Mouse (Mus musculus): ENCODE results near the gene Wnt9a.
A peak's percentile ranks its signal among the peaks of the same experiment; 100 is the strongest.
"Not testable (repeated sequence)": the region's sequence is repeated elsewhere in the genome, so short reads cannot be mapped to it uniquely, and the experiment has no call there.

Wnt9a gene

DNA sequence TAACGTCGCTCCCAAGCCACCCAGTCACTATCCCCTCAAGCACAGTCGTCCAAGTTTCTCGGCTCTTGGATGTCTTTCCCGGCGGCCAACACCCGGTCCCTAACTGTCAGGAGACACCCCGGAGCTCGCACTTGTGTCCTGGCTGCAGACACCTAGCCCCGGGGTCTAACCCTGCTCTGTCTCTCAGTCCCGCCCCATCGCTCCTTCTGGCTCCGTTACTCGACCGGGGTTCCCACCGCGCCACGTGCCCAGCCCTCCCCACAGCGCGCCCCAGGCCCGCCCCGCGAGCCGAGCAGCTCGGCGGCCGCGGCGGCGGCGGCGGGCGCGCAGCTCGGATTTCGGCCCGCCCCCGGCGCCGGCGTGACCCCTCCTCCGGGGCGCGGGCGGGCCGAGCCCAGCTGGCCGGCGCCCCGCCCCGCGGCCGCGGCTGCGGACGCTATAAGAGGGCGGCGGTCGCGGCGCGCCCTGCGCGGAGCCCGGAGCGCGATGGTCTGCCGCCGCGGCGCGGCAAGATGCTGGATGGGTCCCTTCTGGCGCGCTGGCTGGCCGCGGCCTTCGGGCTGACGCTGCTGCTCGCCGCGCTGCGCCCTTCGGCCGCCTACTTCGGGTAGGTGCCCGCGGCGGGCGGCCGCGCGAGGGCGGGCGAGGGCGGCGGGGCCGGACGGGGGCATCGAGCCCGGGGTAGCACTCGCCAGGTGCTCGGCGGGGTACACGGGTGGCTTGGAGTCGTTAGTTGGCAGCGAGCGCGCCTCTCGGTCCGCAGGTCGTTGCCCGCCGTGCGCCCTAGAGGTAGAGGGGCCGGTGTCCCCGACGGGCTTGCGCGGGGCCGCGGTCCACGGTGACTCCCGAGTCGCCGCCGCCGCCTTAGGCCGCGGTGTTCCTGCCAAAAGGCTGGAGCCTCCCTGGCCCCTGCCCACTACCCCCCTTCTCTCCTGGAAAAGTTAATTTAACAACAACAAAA, at the start of gene Wnt9a:
Wnt9a (plus strand) TSS at position 468 of the 961 bp plus-strand sequence.
- peak; percentile 70 for DNase-seq (ENCODE audit: extremely low spot score, low spot score)

DNA sequence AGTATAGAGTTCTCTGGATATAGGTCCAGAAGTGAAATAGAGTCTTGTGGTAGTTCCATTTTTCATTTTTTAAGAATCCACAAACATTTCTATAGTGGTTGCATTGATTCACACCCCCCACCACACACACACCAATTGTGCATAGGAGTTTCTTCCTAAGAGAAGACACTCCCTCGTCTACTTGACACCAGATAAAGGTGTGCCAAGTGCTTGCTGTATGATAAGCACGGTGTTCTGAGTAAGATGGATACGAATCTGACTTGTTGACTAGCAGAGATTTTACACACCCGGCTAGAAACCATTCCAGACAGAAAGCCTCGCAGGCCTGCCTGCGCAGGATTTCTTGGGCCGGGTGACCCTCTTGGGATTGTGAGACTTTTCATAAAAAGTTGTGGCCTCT, 47.1 kb upstream of the Wnt9a start:
- no peak for DNase-seq (ENCODE audit: extremely low spot score, low spot score)

DNA sequence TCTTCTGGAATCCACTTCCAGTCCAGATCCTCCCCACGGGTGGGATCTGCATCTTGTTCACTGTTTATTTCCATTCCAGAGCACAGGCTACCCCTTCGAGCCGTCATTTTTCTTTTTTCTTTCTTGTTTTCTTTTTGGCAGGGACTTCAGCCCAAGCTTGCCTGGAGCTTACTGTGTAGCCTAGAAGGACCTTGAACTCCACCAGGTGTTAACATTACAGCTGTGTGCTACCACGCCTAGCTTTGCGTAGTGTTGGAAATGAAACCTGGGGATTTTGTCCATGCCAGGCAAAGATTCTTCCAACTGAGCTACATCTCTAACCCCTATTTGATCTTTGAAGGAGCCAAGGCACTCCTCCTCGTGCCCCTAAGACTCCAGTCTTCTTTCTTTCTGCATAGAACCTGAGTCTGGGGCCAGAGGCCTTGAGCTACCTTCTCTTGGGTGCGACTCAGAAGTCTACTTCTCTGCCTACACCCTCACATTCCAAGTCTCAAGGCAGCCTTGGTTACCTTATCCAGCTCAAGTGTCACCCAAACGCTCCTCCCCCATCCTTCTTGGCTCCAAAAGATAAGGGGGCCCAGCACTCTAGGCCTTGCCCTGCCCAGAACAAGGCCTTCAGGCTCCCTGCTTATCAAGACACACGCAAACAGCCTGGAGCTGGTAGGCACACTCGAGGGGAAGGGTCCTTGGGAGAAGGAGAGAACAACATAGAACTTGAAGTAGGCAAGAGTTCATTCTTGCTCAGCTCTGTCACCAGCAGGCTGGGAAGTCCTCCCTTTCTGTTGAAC, 45.8 kb upstream of the Wnt9a start:
- no peak for DNase-seq (ENCODE audit: extremely low spot score, low spot score)

- DNase-seq (ENCODE audit: extremely low spot score, low spot score), result no peak
Measured at GRCm38 (mm10) chr11:59262308-59262707, 44.4 kb upstream of the Wnt9a start.

- DNase-seq (ENCODE audit: extremely low spot score, low spot score), result peak; percentile 77
Measured at GRCm38 (mm10) chr11:59263870-59264563, 42.7 kb upstream of the Wnt9a start.

GRCm38 (mm10) chr11:59264593-59264992, 42.1 kb upstream of the Wnt9a start:
- DNase-seq (ENCODE audit: extremely low spot score, low spot score), result no peak

- no peak for DNase-seq (ENCODE audit: extremely low spot score, low spot score)
Measured at GRCm38 (mm10) chr11:59265154-59265813, 41.4 kb upstream of the Wnt9a start.

DNA sequence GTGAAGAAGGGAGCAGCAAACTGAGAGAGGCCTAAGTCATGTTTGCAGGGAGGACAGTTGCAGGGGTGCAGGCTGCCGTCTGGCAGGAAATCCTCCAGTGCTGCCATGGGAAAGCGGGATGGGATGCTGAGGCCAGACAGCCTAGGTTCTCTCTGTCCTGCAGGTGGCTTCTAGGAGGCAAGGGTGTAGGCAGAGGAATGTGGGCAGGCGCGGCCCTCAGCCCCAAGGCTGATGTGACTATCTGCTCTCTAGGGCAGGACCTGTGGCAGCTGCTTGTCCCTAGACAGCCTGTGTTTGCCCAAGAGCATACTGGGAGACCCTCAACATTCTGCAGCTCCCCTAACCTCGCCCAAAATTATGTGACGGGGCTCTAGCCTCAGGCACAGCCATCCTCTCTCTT, 40.0 kb upstream of the Wnt9a start:
- DNase-seq (ENCODE audit: extremely low spot score, low spot score), result no peak

DNA sequence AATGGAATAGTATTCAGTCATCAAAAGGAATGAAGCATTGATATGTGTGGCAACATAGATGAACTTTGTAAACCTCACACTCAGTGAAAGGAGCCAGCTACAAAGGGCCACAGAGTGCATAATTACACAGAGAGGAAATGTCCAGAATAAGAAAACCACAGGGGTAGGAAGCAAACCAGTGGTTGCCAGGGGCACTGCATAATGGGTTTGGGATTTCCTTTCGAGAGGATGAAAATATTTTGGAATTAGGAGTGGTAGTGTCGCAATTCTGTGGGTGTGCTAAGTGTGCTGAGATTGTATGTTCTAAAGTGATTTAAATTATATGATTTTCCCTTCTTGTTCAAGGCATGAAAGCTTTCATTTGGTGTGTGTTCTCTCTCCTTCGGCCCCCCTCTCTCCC, 32.5 kb upstream of the Wnt9a start:
- DNase-seq (ENCODE audit: extremely low spot score, low spot score), result no peak

GRCm38 (mm10) chr11:59276877-59277276, 29.9 kb upstream of the Wnt9a start:
- DNase-seq (ENCODE audit: extremely low spot score, low spot score), result no peak

DNA sequence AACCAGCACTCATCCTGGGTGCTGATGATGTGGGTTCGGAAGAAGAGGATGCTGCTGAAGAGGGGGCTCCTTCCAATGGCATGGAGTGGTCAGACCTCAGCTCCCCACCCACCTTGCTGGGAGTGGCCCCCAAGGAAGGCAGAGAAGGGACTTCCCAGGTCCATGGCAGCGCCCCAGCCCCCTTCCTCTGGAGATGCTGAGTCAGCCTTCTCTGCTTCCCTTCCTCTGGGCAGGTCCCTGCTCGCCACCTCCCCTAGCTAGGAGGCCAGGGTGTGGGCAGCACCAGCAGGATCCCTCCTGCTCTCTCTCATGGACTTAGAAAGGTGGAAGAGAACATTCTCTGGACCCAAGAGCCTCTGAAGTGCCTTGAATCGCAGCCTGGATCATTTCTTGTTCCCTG, 28.7 kb upstream of the Wnt9a start:
- no peak for DNase-seq (ENCODE audit: extremely low spot score, low spot score)

GRCm38 (mm10) chr11:59282111-59282510, 24.6 kb upstream of the Wnt9a start:
- DNase-seq (ENCODE audit: extremely low spot score, low spot score), result no peak

GRCm38 (mm10) chr11:59282933-59283332, 23.8 kb upstream of the Wnt9a start:
- no peak for DNase-seq (ENCODE audit: extremely low spot score, low spot score)

GRCm38 (mm10) chr11:59284146-59284545, 22.6 kb upstream of the Wnt9a start:
- no peak for DNase-seq (ENCODE audit: extremely low spot score, low spot score)

GRCm38 (mm10) chr11:59289706-59290105, 17.0 kb upstream of the Wnt9a start:
- peak; percentile 50 for DNase-seq (ENCODE audit: extremely low spot score, low spot score)

DNA sequence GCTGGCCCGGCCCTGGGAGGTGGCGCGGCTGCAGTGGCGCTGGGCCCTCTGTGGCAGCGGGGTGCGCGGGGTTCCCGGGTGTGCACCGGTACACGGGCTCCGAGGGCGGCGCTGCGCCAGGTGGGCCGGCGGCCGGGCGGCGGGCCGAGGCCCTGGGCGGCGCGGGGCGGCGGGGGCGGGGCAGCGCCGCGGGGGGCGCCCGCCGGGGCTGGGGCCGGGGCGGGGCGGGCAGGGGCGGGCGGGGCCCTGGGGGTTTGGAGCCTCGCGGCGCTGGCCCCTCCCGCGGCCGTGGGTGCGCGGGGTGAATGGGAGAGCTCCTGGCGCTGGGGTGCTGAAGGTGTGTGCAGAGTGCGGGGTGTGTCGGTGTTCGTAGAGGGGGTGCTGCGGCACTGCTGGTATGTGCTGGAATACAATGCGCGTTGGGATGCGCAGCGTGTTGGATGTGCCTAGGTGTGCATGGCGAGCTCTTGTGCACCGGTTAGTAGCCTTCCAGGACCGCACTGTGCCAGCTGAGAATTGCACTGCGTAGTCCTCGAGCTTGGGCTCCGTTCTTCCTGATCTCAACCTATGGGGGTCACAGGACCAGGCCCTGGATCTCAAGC, 15.9 kb upstream of the Wnt9a start, which contains the start of gene Wnt3a:
Wnt3a (minus strand) TSS at position 51 of the 602 bp plus-strand sequence.
- DNase-seq (ENCODE audit: extremely low spot score, low spot score), result no peak

- DNase-seq (ENCODE audit: extremely low spot score, low spot score), result no peak
Measured at GRCm38 (mm10) chr11:59293616-59294015, 13.1 kb upstream of the Wnt9a start.

- no peak for DNase-seq (ENCODE audit: extremely low spot score, low spot score)
Measured at GRCm38 (mm10) chr11:59297941-59298340, 8.8 kb upstream of the Wnt9a start.

GRCm38 (mm10) chr11:59300185-59300584, 6.5 kb upstream of the Wnt9a start:
- no peak for DNase-seq (ENCODE audit: extremely low spot score, low spot score)

GRCm38 (mm10) chr11:59301053-59301452, 5.7 kb upstream of the Wnt9a start:
- not testable (repeated sequence) for DNase-seq (ENCODE audit: extremely low spot score, low spot score)

Data from neural tube, embryonic 10.5 days (tissue).